Mouse (Mus musculus): Measurements from ENCODE around the gene Hspa4. TPM values are rescaled to one million over a fixed set of nuclear protein-coding genes. Genes with fewer than 3 reads are reported as not detected.
A peak's percentile ranks its signal among the peaks of the same experiment; 100 is the strongest.
"Not testable (repeated sequence)": the region's sequence is repeated elsewhere in the genome, so short reads cannot be mapped to it uniquely, and the experiment has no call there.

Gene Hspa4
- total RNA-seq (2014; fragmentation: Nextera tagmentation), result 279 and 280 TPM in 2 replicates
- total RNA-seq (2017), result 327 and 391 TPM in 2 replicates
- polyA plus RNA-seq (2012), result 55.9 and 57.1 TPM in 2 replicates

DNA sequence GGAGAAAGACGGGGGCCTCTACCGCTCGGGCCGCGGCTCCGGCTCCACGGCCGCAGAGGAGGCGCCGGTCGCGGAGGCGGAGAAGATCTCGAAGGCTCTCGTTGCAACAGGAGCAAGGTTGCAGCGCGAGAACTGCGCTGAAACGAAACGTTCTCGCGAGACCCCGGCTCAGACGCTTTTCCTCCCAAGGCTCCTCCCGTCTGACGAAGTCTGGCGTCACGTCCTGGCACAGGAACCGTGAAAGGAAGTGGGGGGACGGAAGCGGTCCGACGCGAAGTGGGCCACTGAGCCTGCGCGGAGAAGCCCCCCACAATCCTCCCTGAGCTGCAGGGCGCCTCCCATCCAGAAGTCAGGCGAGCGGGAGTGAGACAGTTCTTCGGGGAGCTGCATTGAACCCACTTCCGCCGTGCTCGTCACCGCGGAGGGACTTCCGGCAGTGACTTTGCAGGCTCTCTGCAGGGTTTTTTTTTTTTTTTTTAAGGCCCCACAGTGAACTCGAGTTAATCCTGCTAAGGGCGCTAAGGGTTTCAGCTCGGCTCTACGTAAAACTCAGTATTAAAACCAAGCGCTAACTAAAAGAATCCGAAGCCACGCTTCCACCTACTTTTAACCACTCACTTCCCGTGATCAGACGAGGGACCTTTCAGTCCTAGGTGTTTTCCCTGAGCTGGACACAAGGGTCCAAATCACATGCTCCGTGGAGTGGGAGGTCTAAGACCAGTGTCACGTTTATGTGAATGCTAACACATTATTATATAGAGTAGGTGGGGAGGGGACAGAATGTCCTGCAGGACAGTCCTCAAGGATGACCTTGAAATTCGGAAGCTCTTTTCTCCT lies at the start of gene Hspa4:
Hspa4 (minus strand) TSS at position 128 of the 837 bp plus-strand sequence.
- peaks cover 43% of the 10 kb centered on the region for H3K4me1 ChIP-seq (ENCODE audit: insufficient read depth, low read depth, low read length)
- H3K27me3 ChIP-seq (ENCODE audit: insufficient read depth, low read length), result no peaks in the 10 kb centered on the region
- H3K36me3 ChIP-seq (replicated peaks), result peaks cover 29% of the 10 kb centered on the region
- TF ChIP-seq TAL1 (conservative IDR thresholded peaks at IDR 0.05; ENCODE audit: low read depth, low read length) (no peak), CTCF (IDR thresholded peaks at IDR 0.05; ENCODE audit: low read depth, low read length) (no peak), GATA2 (IDR thresholded peaks at IDR 0.05; ENCODE audit: borderline replicate concordance, low read depth, low read length) (no peak), POLR2AphosphoS5 (IDR thresholded peaks at IDR 0.05; ENCODE audit: insufficient replicate concordance, low read depth, low read length) (no peak), GATA1 (IDR thresholded peaks at IDR 0.05; ENCODE audit: borderline replicate concordance, low read length) (no peak)
- no peaks in the 10 kb centered on the region for H3K9me3 ChIP-seq (replicated peaks)
- DNase-seq (ENCODE audit: low spot score) (peak; percentile 89), ATAC-seq (ENCODE audit: extremely low read depth, insufficient number of reproducible peaks, low FRiP score, poor library complexity, severe bottlenecking) (peak; percentile 96)
- H3K4me3 ChIP-seq (ENCODE audit: low read depth, low read length), result peak within 1 kb of the TSS; percentile 97

DNA sequence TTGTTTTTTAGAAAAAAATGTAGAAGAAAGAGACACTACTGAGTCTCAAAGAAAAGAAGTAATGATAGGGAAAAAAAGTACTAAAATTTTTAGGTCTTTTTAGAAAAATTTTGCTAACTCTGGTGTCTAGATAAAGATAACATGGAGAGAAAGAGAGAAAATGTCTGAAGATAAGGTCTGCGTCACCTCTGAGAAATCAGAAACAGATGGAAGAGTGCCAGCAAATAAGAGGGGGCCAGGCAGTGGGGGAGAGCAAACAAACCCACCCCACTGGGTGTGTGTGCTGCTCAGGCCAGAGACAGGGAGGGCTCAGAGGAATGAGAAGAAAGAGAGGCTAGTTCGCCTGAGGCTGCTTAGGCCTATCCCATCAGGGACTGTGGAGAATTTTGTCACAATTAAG lies 45.5 kb upstream of the Hspa4 start:
- DNase-seq (ENCODE audit: low spot score) (no peak), ATAC-seq (ENCODE audit: extremely low read depth, insufficient number of reproducible peaks, low FRiP score, poor library complexity, severe bottlenecking) (no peak)
- peak overlapping the region; percentile 39; the same call in 1 of the 2 replicates for H3K4me3 ChIP-seq (ENCODE audit: low read depth, low read length)
- H3K36me3 ChIP-seq (replicated peaks), result no peaks in the 10 kb centered on the region
- no peaks in the 10 kb centered on the region for H3K9me3 ChIP-seq (replicated peaks)
- peaks cover 72% of the 10 kb centered on the region for H3K4me1 ChIP-seq (ENCODE audit: insufficient read depth, low read depth, low read length)
- H3K27me3 ChIP-seq (ENCODE audit: insufficient read depth, low read length), result no peaks in the 10 kb centered on the region
- TF ChIP-seq GATA1 (IDR thresholded peaks at IDR 0.05; ENCODE audit: borderline replicate concordance, low read length) (no peak), GATA2 (IDR thresholded peaks at IDR 0.05; ENCODE audit: borderline replicate concordance, low read depth, low read length) (no peak), TAL1 (conservative IDR thresholded peaks at IDR 0.05; ENCODE audit: low read depth, low read length) (no peak), CTCF (IDR thresholded peaks at IDR 0.05; ENCODE audit: low read depth, low read length) (no peak), POLR2AphosphoS5 (IDR thresholded peaks at IDR 0.05; ENCODE audit: insufficient replicate concordance, low read depth, low read length) (no peak)

DNA sequence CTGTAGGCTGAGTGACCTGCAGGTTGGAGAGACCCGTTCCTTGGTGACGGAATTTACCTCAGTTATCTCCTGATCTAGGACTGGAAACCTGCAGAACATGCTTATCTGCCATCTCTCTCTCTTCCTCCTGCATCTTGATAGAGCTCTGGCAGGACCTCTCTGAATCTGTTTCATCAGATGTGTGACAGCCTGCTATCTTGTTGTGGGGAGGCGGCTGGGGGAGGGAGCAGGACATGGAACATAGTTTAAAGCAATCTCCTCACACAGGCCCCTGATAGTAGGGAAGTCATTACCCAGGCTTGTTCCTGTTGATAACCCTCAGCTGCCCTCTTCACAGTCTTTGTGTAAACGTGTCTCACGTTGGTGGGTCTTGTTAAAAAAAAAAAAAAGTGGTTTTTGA lies 45.1 kb upstream of the Hspa4 start:
- DNase-seq (ENCODE audit: low spot score) (peak; percentile 62), ATAC-seq (ENCODE audit: extremely low read depth, insufficient number of reproducible peaks, low FRiP score, poor library complexity, severe bottlenecking) (peak; percentile 89)
- Histone ChIP-seq H3K9me3 (replicated peaks) (no peaks in the 10 kb centered on the region), H3K4me1 (ENCODE audit: insufficient read depth, low read depth, low read length) (peaks cover 71% of the 10 kb centered on the region), H3K27me3 (ENCODE audit: insufficient read depth, low read length) (no peaks in the 10 kb centered on the region), H3K4me3 (ENCODE audit: low read depth, low read length) (no peak overlapping the region), H3K36me3 (replicated peaks) (no peaks in the 10 kb centered on the region)
- TF ChIP-seq GATA2 (IDR thresholded peaks at IDR 0.05; ENCODE audit: borderline replicate concordance, low read depth, low read length) (peak; percentile 68; the same call in 1 of the 2 replicates), GATA1 (IDR thresholded peaks at IDR 0.05; ENCODE audit: borderline replicate concordance, low read length) (no peak), TAL1 (conservative IDR thresholded peaks at IDR 0.05; ENCODE audit: low read depth, low read length) (peak; percentile 54), CTCF (IDR thresholded peaks at IDR 0.05; ENCODE audit: low read depth, low read length) (no peak)

DNA sequence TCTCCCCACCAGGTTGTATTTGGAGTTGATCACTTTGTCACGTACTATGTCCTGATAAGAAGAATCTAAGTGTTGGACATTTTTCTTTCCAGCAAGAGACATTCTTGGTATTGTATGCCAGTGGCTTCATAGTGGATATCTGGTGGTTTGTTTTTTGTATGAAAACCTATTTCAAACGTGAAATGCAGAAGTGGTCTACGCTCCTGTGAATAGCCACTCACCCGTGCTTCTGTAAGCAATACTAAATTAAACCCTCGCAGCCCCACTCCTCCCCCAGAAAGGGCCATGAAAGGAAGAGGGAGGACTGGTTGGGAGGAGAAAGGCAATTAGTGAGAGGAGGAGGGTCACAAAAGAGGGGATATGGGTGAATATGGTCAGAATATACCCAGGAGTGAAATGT lies 42.5 kb upstream of the Hspa4 start:
- TF ChIP-seq GATA2 (IDR thresholded peaks at IDR 0.05; ENCODE audit: borderline replicate concordance, low read depth, low read length), result no peak
- TF ChIP-seq CTCF (IDR thresholded peaks at IDR 0.05; ENCODE audit: low read depth, low read length), result no peak
- TF ChIP-seq POLR2AphosphoS5 (IDR thresholded peaks at IDR 0.05; ENCODE audit: insufficient replicate concordance, low read depth, low read length), result no peak
- no peak for TF ChIP-seq GATA1 (IDR thresholded peaks at IDR 0.05; ENCODE audit: borderline replicate concordance, low read length)

DNA sequence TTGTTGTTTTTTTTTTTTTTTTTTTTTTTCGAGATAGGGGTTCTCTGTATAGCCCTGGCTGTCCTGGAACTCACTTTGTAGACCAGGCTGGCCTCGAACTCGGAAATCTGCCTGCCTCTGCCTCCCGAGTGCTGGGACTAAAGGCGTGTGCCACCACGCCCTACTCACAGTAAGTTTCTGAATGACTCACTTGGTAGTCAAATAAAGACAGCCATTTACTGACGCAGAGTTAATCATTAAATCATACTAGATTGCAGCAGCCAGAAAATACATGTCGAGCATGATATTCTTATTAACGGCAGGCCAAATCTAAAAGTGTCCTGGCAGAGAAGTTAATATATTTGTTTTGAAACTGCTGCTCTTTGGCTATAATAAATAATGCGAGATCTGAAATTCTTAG lies 40.8 kb upstream of the Hspa4 start:
- not testable (repeated sequence) for H3K27me3 ChIP-seq (ENCODE audit: insufficient read depth, low read length); ATAC-seq (ENCODE audit: extremely low read depth, insufficient number of reproducible peaks, low FRiP score, poor library complexity, severe bottlenecking); H3K9me3 ChIP-seq (replicated peaks); DNase-seq (ENCODE audit: low spot score); H3K4me3 ChIP-seq (ENCODE audit: low read depth, low read length); H3K36me3 ChIP-seq (replicated peaks)
- peaks cover 53% of the 10 kb centered on the region for H3K4me1 ChIP-seq (ENCODE audit: insufficient read depth, low read depth, low read length)

More for the DNA sequence above, 42.5 kb upstream of the Hspa4 start:
- Histone ChIP-seq H3K27me3 (ENCODE audit: insufficient read depth, low read length) (no peaks in the 10 kb centered on the region), H3K4me1 (ENCODE audit: insufficient read depth, low read depth, low read length) (peaks cover 49% of the 10 kb centered on the region), H3K36me3 (replicated peaks) (no peaks in the 10 kb centered on the region), H3K9me3 (replicated peaks) (no peaks in the 10 kb centered on the region), H3K4me3 (ENCODE audit: low read depth, low read length) (no peak overlapping the region)
- ATAC-seq (ENCODE audit: extremely low read depth, insufficient number of reproducible peaks, low FRiP score, poor library complexity, severe bottlenecking), result no peak
- no peak for DNase-seq (ENCODE audit: low spot score)

DNA sequence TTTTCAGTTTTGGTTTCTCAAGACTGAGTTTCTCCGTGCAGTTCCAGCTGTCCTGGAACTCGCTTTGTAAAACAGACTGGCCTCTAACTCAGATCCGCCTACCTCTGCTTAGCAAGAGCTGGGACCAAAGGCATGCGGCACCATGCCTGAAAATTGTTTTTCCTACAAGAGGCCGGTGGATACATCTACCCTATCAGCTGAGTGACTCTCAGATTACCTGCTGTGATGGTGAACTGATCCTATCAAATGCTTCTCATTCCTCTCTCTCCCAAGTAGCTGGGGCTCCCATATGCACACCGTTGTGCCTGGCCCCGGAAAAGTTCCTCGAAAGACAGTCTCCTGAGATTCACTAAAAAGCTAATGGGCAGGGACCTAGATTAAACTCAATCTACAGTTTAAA lies 37.4 kb upstream of the Hspa4 start:
- TF ChIP-seq CTCF (IDR thresholded peaks at IDR 0.05; ENCODE audit: low read depth, low read length) (no peak), POLR2AphosphoS5 (IDR thresholded peaks at IDR 0.05; ENCODE audit: insufficient replicate concordance, low read depth, low read length) (no peak), TAL1 (conservative IDR thresholded peaks at IDR 0.05; ENCODE audit: low read depth, low read length) (no peak), GATA1 (IDR thresholded peaks at IDR 0.05; ENCODE audit: borderline replicate concordance, low read length) (no peak), GATA2 (IDR thresholded peaks at IDR 0.05; ENCODE audit: borderline replicate concordance, low read depth, low read length) (no peak)
- Histone ChIP-seq H3K36me3 (replicated peaks) (peaks cover 14% of the 10 kb centered on the region), H3K27me3 (ENCODE audit: insufficient read depth, low read length) (no peaks in the 10 kb centered on the region), H3K4me1 (ENCODE audit: insufficient read depth, low read depth, low read length) (peaks cover 40% of the 10 kb centered on the region), H3K4me3 (ENCODE audit: low read depth, low read length) (no peak overlapping the region), H3K9me3 (replicated peaks) (no peaks in the 10 kb centered on the region)
- ATAC-seq (ENCODE audit: extremely low read depth, insufficient number of reproducible peaks, low FRiP score, poor library complexity, severe bottlenecking) (no peak), DNase-seq (ENCODE audit: low spot score) (no peak)

All from G1E (cell line).